Mouse (Mus musculus) midbrain, embryonic 12.5 days (tissue): ENCODE measurements around the gene Nyap1. TPM values are rescaled to one million over a fixed set of nuclear protein-coding genes. Genes with fewer than 3 reads are reported as not detected.

Source experiments
- ATAC-seq: fragments of 200-750 bp; cut with Nextera tagmentation; 2 replicates; pipeline ENCODE4 v1.8.0; 2017; ENCODE audit warnings: low read depth, moderate TSS enrichment, moderate library complexity; ENCODE audit not compliant: low FRiP score
- H3K27ac ChIP-seq: fragments of 300-500 bp; sonication (generic); replicated peaks from 2 replicates; pipeline ENCODE4 v1.5.1; 2016; ENCODE audit warnings: mild to moderate bottlenecking
- H3K27me3 ChIP-seq: fragments of 300-500 bp; sonication (generic); 2 replicates; pipeline ENCODE4 v1.6.1; 2016; ENCODE audit warnings: mild to moderate bottlenecking
- H3K36me3 ChIP-seq: fragments of 300-500 bp; sonication (generic); 2 replicates; pipeline ENCODE4 v1.6.1; 2016
- H3K4me1 ChIP-seq: fragments of 300-500 bp; sonication (generic); 2 replicates; pipeline ENCODE4 v1.6.1; 2016
- H3K4me2 ChIP-seq: fragments of 300-500 bp; sonication (generic); replicated peaks from 2 replicates; pipeline ENCODE4 v1.6.1; 2016; ENCODE audit warnings: mild to moderate bottlenecking, moderate library complexity
- H3K4me3 ChIP-seq: fragments of 300-500 bp; sonication (generic); 2 replicates; pipeline ENCODE4 v1.5.1; 2016; ENCODE audit warnings: mild to moderate bottlenecking
- H3K9ac ChIP-seq: fragments of 300-500 bp; sonication (generic); replicated peaks from 2 replicates; pipeline ENCODE4 v1.6.1; 2016; ENCODE audit warnings: mild to moderate bottlenecking, moderate library complexity
- H3K9me3 ChIP-seq: fragments of 300-500 bp; sonication (generic); 2 replicates; pipeline ENCODE4 v1.6.1; 2016; ENCODE audit warnings: mild to moderate bottlenecking
- WGBS: fragments of 180-500 bp; shearing (Covaris S2); methylation state at CpG from one replicate; pipeline ENCODE4 v1.1.7; 2016; 5-methylcytosine and 5-hydroxymethylcytosine counted together
- polyA plus RNA-seq: library from polyadenylated mRNA; unstranded; fragments of >200 nt; fragmentation: Nextera tagmentation; extraction: Ambion mirVana; gene quantifications from 2 replicates; pipeline ENCODE4 v1.2.1, GENCODE M21; 2016

Gene Nyap1
- polyA plus RNA-seq, 1 experiment from 2014 or later: 22.1 TPM

DNA sequence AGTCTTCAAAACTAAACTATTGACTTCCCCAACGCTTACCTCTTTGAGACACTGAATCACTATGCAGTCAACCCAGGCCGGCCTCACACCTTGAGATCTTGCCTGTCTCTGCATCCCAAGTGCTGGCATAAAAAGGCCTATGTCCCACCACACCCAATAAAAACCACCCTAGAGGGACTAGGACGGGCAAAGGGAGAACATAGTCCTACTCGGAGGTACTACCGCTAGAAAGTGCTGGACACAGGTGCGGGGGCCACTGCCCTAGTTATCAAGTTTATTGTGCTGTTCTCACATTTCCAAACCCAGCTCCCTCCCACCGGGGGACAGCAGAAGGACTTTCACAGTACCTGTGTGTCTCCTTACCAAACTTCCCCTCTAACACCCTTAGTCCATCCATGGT is 40.3 kb upstream of the Nyap1 start:
- Histone ChIP-seq H3K9me3 (no peaks in the 10 kb centered on the region), H3K9ac (no peak overlapping the region), H3K36me3 (peaks cover 46% of the 10 kb centered on the region), H3K27me3 (no peaks in the 10 kb centered on the region), H3K4me1 (peaks cover 48% of the 10 kb centered on the region), H3K4me3 (no peak overlapping the region), H3K27ac (no peak overlapping the region), H3K4me2 (no peak overlapping the region)
- WGBS: 92% methylated on average over 7 of the region's 7 CpGs
- ATAC-seq: no peak

DNA sequence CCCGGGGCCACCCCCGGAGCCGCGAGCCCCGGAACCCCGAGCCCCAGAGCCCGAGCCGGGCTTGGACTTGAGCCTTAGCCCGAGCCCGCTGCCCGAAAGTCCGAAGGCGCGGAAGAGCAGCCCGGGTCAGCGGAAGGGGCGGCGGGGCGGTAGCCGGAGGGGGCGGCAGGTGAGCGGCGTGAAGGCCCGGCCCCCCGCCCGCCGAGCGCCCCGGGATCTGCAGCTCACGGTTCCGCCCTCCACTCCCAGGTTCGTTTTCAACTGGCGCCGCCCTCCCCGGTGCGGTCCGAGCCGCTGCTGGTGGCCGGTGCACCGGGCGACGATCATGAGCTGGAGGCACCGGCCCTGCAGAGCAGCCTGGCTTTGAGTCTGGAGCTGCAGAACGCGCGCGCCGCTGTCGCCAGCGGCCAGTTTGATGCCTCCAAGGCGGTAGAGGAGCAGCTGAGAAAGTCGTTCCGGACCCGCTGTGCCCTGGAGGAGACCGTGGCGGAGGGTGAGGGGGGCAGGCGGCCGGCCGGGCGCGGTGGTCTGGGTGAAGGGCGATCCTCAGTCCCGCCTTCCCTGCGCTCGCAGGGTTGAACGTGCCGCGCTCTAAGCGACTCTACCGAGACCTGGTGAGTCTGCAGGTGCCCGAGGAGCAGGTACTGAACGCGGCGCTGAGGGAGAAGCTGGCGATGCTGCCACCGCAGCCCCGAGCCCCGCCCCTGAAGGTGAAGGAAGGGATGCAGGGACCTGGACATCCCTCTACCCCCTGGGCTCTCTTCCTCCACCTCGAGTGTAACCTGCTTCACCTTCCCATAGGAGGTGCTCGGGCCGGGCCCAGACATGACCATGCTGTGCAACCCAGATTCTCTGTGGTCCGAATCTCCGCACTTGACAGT is 37.9 kb upstream of the Nyap1 start:
- Histone ChIP-seq H3K4me3 (peak overlapping the region; percentile 99), H3K4me2 (peak overlapping the region; percentile 99), H3K9ac (peak overlapping the region; percentile 90), H3K9me3 (no peaks in the 10 kb centered on the region), H3K36me3 (peaks cover 43% of the 10 kb centered on the region), H3K27me3 (no peaks in the 10 kb centered on the region), H3K4me1 (peaks cover 38% of the 10 kb centered on the region), H3K27ac (peak overlapping the region; percentile 95)
- peak; percentile 53 for ATAC-seq
- whole genome bisulfite sequencing: under 1% methylated on average over 74 of the region's 83 CpGs

DNA sequence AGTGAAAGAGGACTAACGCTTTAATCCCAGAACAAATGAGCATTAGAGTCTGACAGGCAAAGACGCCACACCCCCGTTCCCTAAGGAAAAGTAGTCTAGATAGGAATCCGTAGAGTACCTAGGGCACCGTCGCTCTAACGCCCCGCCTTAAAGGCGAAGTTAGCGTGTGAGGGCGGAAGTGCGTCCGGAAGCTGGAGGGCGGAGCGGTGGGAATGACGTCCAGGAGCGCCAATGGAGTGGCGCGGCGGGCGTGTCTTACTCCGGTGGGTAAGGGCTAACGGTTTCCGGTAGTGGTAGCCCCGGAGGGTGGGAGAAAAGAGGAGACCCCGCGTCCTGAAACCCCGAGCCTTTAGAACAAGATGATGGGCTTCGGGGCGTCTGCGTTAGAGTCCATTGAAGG is 37.2 kb upstream of the Nyap1 start, which contains the start of gene Ppp1r35:
TSS of gene Ppp1r35 (plus strand) at position 215 of the 400 bp plus-strand sequence.
- Histone ChIP-seq H3K4me3 (peak within 1 kb of the TSS; percentile 99), H3K9ac (peak within 1 kb of the TSS; percentile 90), H3K27me3 (no peaks in the 10 kb centered on the region), H3K4me2 (peak within 1 kb of the TSS; percentile 99), H3K9me3 (no peaks in the 10 kb centered on the region), H3K4me1 (peaks cover 32% of the 10 kb centered on the region), H3K36me3 (peaks cover 37% of the 10 kb centered on the region), H3K27ac (peak within 1 kb of the TSS; percentile 95)
- peak; percentile 95 for ATAC-seq
- under 1% methylated on average over 31 of the region's 31 CpGs for WGBS

DNA sequence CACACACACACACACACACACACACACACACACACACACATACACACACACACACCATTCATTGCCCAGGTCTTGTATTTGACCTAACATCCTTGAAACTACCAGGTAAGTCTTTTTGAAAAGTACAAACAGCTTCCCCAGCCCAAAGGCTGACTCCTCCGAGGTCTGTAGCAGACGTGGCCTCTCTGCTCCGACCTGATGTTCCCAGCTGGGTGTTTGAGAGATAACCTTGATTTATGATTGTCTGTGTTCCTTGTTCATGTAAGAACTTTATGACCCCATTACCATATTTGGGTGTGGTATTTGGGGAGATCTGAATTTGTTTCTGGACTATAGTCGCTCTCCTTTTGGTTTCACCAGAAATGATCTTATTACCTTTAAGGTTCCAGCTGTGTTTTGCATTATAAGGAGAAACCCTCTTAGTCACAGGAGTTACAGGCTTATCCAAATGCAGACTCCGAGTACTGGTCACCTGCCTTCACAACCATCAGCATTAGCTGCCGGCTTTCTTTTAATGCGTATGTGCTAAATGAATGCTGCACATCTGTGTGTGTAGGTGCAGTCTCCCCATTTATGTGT is 35.9 kb upstream of the Nyap1 start:
- Histone ChIP-seq H3K4me2 (no peak overlapping the region), H3K9ac (no peak overlapping the region), H3K36me3 (peaks cover 24% of the 10 kb centered on the region), H3K4me3 (no peak overlapping the region), H3K9me3 (no peaks in the 10 kb centered on the region), H3K4me1 (peaks cover 19% of the 10 kb centered on the region), H3K27me3 (no peaks in the 10 kb centered on the region), H3K27ac (no peak overlapping the region)
- no peak for ATAC-seq
- WGBS: 89% methylated on average over 7 of the region's 7 CpGs

DNA sequence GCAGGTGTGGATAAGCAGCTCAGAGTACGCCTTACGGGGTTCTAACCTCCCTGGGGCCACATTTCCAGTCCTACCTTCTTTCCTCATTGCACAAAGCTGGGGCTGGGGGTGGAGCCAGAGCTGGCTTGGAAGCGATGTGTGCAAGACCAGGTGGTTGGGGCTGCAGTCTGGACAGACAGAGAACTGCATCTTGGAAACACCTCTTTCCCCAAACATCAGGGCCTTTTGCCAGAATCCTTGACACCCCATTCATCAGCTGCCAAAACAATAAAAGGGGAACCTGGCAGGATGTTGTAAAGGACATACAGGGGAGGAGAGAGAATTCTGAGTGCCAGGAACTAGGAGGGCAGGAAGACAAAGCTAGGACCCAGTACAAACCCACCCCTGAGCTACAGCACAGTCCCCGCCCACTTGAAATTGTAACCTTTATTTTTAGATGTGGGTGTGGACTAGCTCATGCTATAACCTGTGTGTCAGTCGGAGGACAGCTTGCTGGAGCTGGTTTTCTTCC is 35.1 kb upstream of the Nyap1 start:
- Histone ChIP-seq H3K4me3 (no peak overlapping the region), H3K27me3 (no peaks in the 10 kb centered on the region), H3K27ac (no peak overlapping the region), H3K4me2 (no peak overlapping the region), H3K9ac (no peak overlapping the region), H3K9me3 (no peaks in the 10 kb centered on the region), H3K36me3 (peaks cover 15% of the 10 kb centered on the region), H3K4me1 (peaks cover 13% of the 10 kb centered on the region)
- WGBS: 53% methylated on average over 5 of the region's 5 CpGs
- no peak for ATAC-seq

DNA sequence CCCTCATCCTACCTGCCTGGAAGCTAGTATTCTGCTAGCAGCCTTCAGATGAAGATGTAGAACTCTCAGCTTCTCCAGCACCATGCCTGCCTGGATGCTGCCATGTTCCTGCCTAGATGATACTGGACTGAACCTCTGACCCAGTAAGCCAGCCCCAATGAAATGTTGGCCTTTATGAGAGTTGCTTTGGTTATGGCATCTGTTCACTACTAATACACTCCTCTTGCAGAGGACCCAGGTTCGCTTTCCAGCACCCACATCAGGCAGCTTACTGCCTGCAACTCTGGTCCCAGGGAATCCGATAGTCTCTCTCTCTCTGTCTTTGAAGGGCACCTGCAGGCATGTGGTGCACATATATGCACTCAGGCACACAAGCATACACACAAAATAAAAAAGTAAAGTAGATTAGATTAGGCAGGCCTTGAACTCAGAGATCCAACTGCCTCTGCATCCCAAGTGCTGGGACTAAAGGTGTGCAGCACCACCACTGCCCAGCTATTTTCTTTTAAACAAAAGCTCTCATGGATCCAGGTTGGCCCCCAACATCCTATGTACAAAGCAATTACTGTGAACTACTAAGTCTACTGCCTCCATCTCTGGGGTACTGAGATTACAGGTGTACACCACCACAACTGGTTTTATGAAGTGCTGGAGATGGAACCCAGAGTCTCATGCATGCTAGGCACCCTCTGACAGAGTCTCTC is 34.3 kb upstream of the Nyap1 start:
- H3K36me3 ChIP-seq: peaks cover 8% of the 10 kb centered on the region
- no peak overlapping the region for H3K4me2 ChIP-seq
- ATAC-seq: no peak
- no peak overlapping the region for H3K4me3 ChIP-seq
- 77% methylated on average over 2 of the region's 2 CpGs for WGBS
- H3K4me1 ChIP-seq: peaks cover 13% of the 10 kb centered on the region
- no peak overlapping the region for H3K27ac ChIP-seq
- no peak overlapping the region for H3K9ac ChIP-seq
- no peaks in the 10 kb centered on the region for H3K9me3 ChIP-seq
- no peaks in the 10 kb centered on the region for H3K27me3 ChIP-seq

DNA sequence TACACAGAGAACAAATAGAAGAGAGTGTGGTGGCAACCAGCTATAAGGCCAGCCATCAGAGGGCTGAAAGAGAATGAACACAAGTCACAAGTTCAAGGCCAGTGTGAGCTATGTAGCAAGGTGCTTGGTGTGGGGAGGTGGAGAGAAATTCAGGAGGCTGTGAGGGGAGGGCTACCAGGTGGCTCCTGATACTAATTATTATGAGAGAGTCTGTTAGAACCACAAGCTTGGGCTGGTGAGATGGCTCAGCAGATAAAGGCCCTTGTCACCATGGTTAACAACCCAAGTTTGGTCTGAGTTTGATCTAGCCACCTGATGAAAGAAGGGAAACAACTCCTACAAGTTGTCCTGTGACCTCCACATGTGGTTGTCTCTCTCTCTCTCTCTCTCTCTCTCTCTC is 31.3 kb upstream of the Nyap1 start:
- Histone ChIP-seq H3K27ac (no peak overlapping the region), H3K9me3 (no peaks in the 10 kb centered on the region), H3K4me3 (no peak overlapping the region), H3K4me1 (peaks cover 9% of the 10 kb centered on the region; the same call in 1 of the 2 replicates), H3K9ac (no peak overlapping the region), H3K27me3 (no peaks in the 10 kb centered on the region), H3K4me2 (no peak overlapping the region), H3K36me3 (no peaks in the 10 kb centered on the region)
- ATAC-seq: no peak

DNA sequence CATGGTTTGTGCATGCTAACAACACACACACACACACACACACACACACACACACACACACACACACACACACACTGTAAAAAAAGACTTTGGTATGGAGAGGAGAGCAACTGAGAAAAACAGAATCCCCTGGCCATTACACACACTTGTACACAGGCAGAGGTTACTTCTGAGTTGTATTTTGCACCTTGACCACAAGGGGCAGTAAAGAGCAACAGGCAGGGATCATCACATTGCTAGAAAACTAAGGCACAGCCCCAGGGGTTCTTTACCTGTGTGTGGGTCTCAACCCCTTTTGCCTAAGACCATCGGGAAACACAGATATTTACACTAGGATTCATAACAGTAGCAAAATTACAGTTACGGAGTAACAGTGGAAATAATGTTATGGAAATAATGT is 29.3 kb upstream of the Nyap1 start:
- no peak overlapping the region for H3K4me3 ChIP-seq
- H3K27ac ChIP-seq: no peak overlapping the region
- no peak overlapping the region for H3K9ac ChIP-seq
- 48% methylated on average over 2 of the region's 2 CpGs for WGBS
- H3K9me3 ChIP-seq: no peaks in the 10 kb centered on the region
- ATAC-seq: no peak
- H3K4me1 ChIP-seq: peaks cover 9% of the 10 kb centered on the region; the same call in 1 of the 2 replicates
- H3K4me2 ChIP-seq: no peak overlapping the region
- H3K36me3 ChIP-seq: no peaks in the 10 kb centered on the region
- H3K27me3 ChIP-seq: no peaks in the 10 kb centered on the region

DNA sequence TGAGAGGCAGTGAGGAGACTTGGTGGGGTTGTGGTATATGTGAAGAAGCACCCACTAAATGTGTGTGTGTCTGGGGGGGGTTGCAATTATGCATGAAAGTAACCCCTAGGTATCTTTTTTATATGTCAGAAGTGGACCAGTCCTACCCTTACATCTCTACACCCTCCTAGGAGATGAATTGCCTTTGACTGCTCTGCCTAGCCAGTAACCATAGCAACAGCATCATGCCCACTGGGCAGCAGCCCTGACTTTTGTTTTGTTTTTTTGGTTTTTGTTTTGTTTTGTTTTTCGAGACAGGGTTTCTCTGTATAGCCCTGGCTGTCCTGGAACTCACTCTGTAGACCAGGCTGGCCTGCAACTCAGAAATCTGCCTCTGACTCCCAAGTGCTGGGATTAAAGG is 27.1 kb upstream of the Nyap1 start:
- H3K36me3 ChIP-seq: no peaks in the 10 kb centered on the region
- no peak overlapping the region for H3K9ac ChIP-seq
- no peak overlapping the region for H3K4me2 ChIP-seq
- H3K4me1 ChIP-seq: peaks cover 9% of the 10 kb centered on the region; the same call in 1 of the 2 replicates
- H3K27me3 ChIP-seq: no peaks in the 10 kb centered on the region
- ATAC-seq: no peak
- H3K4me3 ChIP-seq: no peak overlapping the region
- 20% methylated on average over 1 of the region's 1 CpGs for WGBS
- no peaks in the 10 kb centered on the region for H3K9me3 ChIP-seq
- H3K27ac ChIP-seq: 0 out of 2 replicates have a peak overlapping the region, but pooled peaks have one; percentile 39

DNA sequence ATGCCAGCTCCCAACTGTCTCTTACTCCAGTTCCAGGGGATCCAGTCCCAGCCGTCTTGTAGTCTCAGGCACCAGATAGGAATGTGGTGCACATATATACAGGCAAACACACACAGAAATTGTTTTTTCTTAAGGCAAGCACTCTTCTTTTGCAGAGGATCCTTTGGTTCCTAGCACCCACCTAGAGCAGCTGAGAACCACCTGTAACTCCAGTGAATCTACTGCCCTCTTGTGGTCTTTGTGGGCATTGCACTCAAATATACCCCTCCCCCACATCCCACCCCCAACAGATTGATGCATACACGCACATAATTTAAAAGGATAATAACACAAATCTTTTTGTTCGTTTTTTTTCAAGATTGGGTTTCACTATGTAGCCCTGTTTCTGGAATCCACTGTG is 24.9 kb upstream of the Nyap1 start:
- Histone ChIP-seq H3K4me3 (no peak overlapping the region), H3K9ac (no peak overlapping the region), H3K9me3 (no peaks in the 10 kb centered on the region), H3K27ac (no peak overlapping the region), H3K36me3 (no peaks in the 10 kb centered on the region), H3K4me2 (no peak overlapping the region), H3K27me3 (no peaks in the 10 kb centered on the region), H3K4me1 (peaks cover 9% of the 10 kb centered on the region; the same call in 1 of the 2 replicates)
- WGBS: 62% methylated on average over 3 of the region's 3 CpGs
- ATAC-seq: no peak

DNA sequence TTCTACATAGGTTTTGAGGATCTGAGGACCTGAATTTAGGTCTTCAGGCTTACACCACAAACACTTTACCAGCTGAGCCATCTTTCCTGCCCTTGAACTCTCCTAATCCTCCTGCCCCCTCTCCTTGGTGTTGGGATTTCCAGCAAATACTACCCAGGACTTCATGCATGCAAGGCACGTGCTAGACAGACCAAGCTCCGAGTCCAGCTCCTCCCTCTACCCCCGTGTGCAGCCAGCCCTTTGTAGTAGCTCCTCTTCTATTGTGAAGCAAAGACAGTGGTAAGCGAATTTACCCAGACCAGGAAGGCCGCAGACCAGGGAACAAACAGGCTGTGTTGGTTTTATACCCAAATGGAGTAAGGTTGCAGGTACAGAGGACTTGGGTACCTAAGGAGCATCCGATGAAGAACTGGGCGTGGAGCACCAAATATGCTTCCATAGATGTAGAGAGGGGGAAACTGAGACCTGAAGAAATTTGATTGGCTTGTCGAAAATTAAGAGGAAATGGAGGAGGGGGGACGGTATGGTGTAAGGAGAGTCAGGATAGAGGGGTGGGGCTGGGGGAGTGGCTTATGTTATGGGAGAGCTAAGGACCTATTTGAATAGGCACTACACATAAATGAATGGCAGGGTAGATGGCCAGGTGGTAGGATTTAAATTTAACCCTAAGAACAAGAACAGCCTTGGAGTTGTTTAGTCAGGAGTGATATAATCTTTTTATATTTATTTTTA is 23.4 kb upstream of the Nyap1 start:
- no peaks in the 10 kb centered on the region for H3K9me3 ChIP-seq
- peaks cover 12% of the 10 kb centered on the region; the same call in 1 of the 2 replicates for H3K4me1 ChIP-seq
- no peaks in the 10 kb centered on the region for H3K27me3 ChIP-seq
- no peak overlapping the region; the same call in 1 of the 2 replicates for H3K27ac ChIP-seq
- H3K4me2 ChIP-seq: no peak overlapping the region
- 0 out of 2 replicates have a peak, but pooled peaks have one; percentile 23 for ATAC-seq
- H3K9ac ChIP-seq: no peak overlapping the region
- WGBS: 50% methylated on average over 9 of the region's 9 CpGs
- no peak overlapping the region for H3K4me3 ChIP-seq
- H3K36me3 ChIP-seq: no peaks in the 10 kb centered on the region
